Comparison of ENCODE assay signal across 15 mouse cellular contexts in genomic region chr14:77840574-77840973, GRCm38 (mm10).
"Had no signal": no experiment of that assay in that cellular context is flagged by ENCODE, and none has a peak within 500 bp of the region (broad histone marks: within the 10 kb centered on the region; RNA-seq: fewer than 3 reads in every experiment).

No protein-coding gene starts in this region.

- H3K4me1 ChIP-seq: neural tube, embryonic 15.5 days; stomach, embryonic 15.5 days had no signal

- H3K4me3 ChIP-seq: neural tube, embryonic 15.5 days; stomach, embryonic 15.5 days had no signal

- H3K27ac ChIP-seq: neural tube, embryonic 15.5 days; stomach, embryonic 15.5 days; stomach, postnatal 0 days had no signal

- DNase-seq: retina, postnatal 1 day; right cerebral cortex, adult 18-20 months; right cerebral cortex, postnatal 14 days; right cerebral cortex, postnatal 25 days; right cerebral cortex, postnatal 4 days; spleen, adult 18-20 months; thymus, adult 18-20 months; thymus, adult 2 months; thymus, postnatal 14 days; thymus, postnatal 25 days; thymus, postnatal 36 days; thymus, postnatal 4 days had no signal
